8 mouse cellular contexts compared by ENCODE assay signal in genomic region chr14:120277081-120277656, GRCm38 (mm10). TPM values are rescaled to one million over a fixed set of nuclear protein-coding genes. Genes with fewer than 3 reads are reported as not detected.
DNase-seq lines count a peak whose midpoint lies in the region; ATAC-seq and TF ChIP-seq lines count a peak whose summit lies in the region.

No protein-coding gene starts in this region.

- H3K4me3 ChIP-seq in heart, postnatal 0 days (ENCODE audit: low read depth, low read length): peak overlapping the region; percentile 78

- H3K27me3 ChIP-seq in heart, postnatal 0 days (ENCODE audit: control insufficient read depth, insufficient read depth, low read length): no peaks in the 10 kb centered on the region

- no peaks in the 10 kb centered on the region for H3K36me3 ChIP-seq in heart, postnatal 0 days (replicated peaks; ENCODE audit: control insufficient read depth, insufficient read depth, low read length)

- TF ChIP-seq EP300 in heart, postnatal 0 days (IDR thresholded peaks at IDR 0.05; ENCODE audit: low read depth): no peak

- no peak for ATAC-seq in CD4-positive, CD25-positive, alpha-beta regulatory T cell, adult 4 months
- ATAC-seq in erythroblast, adult 5-6 weeks (replicated peaks; ENCODE audit: low FRiP score, poor library complexity, severe bottlenecking): peak; percentile 27; the same call in 1 of the 2 replicates
- ATAC-seq in heart, postnatal 0 days (ENCODE audit: insufficient read depth, low read depth): peak; percentile 37; the same call in 1 of the 2 replicates
- ATAC-seq in megakaryocyte-erythroid progenitor cell, adult 5-6 weeks (replicated peaks; ENCODE audit: low FRiP score, low TSS enrichment, poor library complexity, severe bottlenecking): peak; percentile 29; the same call in 1 of the 2 replicates

- H3K9me3 ChIP-seq in heart, postnatal 0 days (replicated peaks; ENCODE audit: control insufficient read depth, low read length): no peaks in the 10 kb centered on the region

- peaks cover 42% of the 10 kb centered on the region for H3K4me1 ChIP-seq in heart, postnatal 0 days (ENCODE audit: control insufficient read depth, insufficient read depth)

- peak; percentile 46 for DNase-seq in CD4-positive, CD25-positive, alpha-beta regulatory T cell, adult 2 months (ENCODE audit: low read depth, low spot score)
- peak; percentile 67 for DNase-seq in ZHBTc4 (ENCODE audit: low read depth, low spot score)
- peak; percentile 93 for DNase-seq in heart, postnatal 0 days (ENCODE audit: low spot score)
- DNase-seq in kidney, postnatal 14 days: peak; percentile 83
- peak; percentile 53 for DNase-seq in testis, postnatal 14 days (ENCODE audit: low spot score)

- H3K9ac ChIP-seq in heart, postnatal 0 days (replicated peaks; ENCODE audit: low read depth, low read length): peak overlapping the region; percentile 79

- peak overlapping the region; percentile 95 for H3K4me2 ChIP-seq in heart, postnatal 0 days (ENCODE audit: low read depth, low read length)

- no peak for TF ChIP-seq CTCF in heart, postnatal 0 days (IDR thresholded peaks at IDR 0.05; ENCODE audit: low read depth)

- peak overlapping the region; percentile 94 for H3K27ac ChIP-seq in heart, postnatal 0 days (ENCODE audit: low read depth)

- 3% methylated on average over 10 of the region's 10 CpGs for WGBS in heart, postnatal 0 days

RNA-seq across cellular contexts. Expression of gene Mbnl2, which starts 1.7 kb away (rescaled TPM):
- polyA plus RNA-seq in CD4-positive, CD25-positive, alpha-beta regulatory T cell, adult 4 months (2017; shearing (Covaris generic)): 10 to 100 TPM; 50.7 to 52.1 TPM
- 36.8 and 45.3 TPM in 2 replicates for total RNA-seq in erythroblast, adult 5-6 weeks (2015; ENCODE audit: low replicate concordance)
- total RNA-seq in erythroblast, adult 5-6 weeks (2017; ENCODE audit: low replicate concordance): 30.1 and 44.6 TPM in 2 replicates
- total RNA-seq in heart, postnatal 0 days (2014; rRNA removed; ENCODE audit: low replicate concordance): 288 and 337 TPM in 2 replicates
- polyA plus RNA-seq in heart, postnatal 0 days (2015; fragmentation: Nextera tagmentation; extraction: Ambion mirVana): 136 and 137 TPM in 2 replicates
- total RNA-seq in megakaryocyte-erythroid progenitor cell, adult 5-6 weeks (2014; fragmentation: Nextera tagmentation): 27.2 and 33.1 TPM in 2 replicates
- total RNA-seq in megakaryocyte-erythroid progenitor cell, adult 5-6 weeks (2017): 35.3 and 44.1 TPM in 2 replicates
